Mouse (Mus musculus) heart, adult 10 weeks (tissue): ENCODE data around the gene Fam162a. TPM values are rescaled to one million over a fixed set of nuclear protein-coding genes. Genes with fewer than 3 reads are reported as not detected.

Experiments
- polyA plus RNA-seq: library from polyadenylated mRNA; stranded (reverse); fragments of 350-450 nt; fragmentation: Illumina TruSeq; extraction: RNeasy Lipid Tissue Mini Kit (QIAGEN cat#74804); gene quantifications from one replicate; pipeline ENCODE4 v1.2.3, GENCODE M21; 2014; ENCODE audit warnings: low read depth, low replicate concordance

The Fam162a gene
- 263 TPM for polyA plus RNA-seq

DNA sequence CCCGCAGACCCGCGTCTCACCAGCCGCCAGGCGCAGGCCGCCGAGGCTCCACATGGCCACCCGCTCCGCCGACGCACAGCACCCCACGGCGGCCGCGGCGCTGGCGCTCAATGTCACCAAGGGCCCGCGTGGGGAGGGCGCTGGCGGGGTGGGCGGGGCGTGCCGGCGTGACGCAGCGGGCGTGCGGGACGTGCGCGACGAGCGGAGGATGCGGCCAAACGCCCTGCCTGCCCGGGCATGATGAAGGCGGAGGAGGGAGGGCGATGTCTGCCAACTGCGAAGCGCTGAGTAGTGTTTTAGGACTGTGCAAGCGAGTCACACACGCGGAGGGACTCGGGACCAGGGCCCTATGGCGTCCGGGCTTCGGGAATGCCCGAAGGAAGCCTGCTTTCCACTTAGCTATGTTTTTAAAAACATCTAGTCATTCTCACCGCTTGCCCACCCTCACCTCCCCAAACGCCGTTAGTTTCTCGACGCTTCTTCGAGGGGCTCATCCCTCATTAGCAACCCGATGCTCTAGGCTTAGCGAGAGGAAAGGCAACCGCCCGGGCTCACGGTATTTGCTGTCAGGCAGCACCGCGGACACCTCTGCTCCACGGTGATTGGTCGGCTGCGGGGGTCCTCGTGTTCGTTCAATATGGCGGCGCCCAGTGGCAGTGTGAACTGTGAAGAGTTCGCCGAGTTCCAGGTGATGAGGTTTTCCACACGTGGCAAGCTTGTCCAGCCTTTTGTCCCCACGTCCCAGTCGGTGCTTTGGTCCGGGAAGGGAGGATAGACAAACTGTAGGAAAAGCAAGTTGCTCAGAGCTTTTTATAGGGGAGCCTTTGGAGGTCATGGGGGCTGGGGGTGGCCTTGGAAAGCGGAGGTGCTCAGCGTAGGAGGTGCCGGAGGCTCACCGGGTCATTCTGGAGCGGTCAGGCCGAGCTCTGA, at the start of gene Fam162a, which contains the start of gene Ccdc58:
TSS of gene Fam162a (minus strand) at position 145 of the 930 bp plus-strand sequence.
TSS of gene Ccdc58 (plus strand) at position 236 of the 930 bp plus-strand sequence.

DNA sequence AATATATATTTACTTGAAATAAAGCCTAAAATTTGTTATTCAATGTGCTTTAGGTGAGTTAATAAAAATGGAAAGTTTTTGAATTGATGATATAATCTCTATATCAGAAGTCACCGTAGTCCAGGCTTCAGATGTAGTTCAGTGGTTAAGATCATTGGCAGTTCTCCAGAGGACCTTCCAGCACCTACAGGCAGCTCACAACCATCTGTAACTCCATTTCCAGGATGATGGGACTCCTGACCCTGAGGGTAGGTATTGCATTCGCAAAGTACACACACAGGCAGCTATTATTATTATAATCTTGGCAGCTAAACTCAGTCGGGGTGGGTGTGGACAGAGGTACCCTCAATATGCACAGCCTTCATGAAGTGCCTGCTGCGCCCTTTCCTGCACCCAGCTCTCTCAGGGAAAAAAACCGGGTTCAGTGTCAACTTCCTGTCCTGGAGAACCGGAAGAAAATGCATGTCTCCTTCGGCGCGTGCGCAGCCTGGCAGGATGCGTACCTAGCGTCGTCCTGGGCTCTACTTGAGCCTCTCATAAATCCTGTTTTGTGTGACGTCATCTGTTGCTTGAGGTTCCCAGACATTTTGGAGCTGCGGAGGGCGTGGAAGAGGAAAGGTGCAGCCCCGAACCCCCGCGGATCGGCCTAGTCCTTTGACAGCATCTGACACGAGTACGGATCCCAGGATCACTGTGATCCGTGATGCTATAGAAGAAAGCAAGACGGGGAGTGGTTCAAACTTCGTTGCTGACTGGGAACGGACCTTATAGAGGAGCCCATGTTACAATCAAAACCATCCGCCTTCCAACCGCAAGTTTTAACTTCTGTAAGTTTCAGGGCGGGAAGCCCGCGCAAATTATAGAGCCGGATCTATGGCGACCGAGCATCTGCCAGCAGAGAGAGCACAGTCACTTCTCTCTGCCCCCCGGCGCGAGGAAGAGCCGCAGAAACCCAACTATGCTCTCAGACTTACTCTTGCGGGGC, 30.5 kb downstream of the Fam162a start, which contains the start of gene Wdr5b:
TSS of gene Wdr5b (plus strand) at position 551 of the 985 bp plus-strand sequence.

Other genes starting within 250 kb of the Fam162a start
- gene Parp14, start 200.1 kb downstream of the Fam162a start, polyA plus RNA-seq, result 10.8 TPM
- gene Parp9, start 133.1 kb downstream of the Fam162a start, polyA plus RNA-seq, result 17.0 TPM
- 9.0 TPM for gene Dtx3l, start 132.4 kb downstream of the Fam162a start, polyA plus RNA-seq
- 63.8 TPM for gene Kpna1, start 92.8 kb downstream of the Fam162a start, polyA plus RNA-seq
- 5.3 TPM for gene Wdr5b, start 30.4 kb downstream of the Fam162a start, polyA plus RNA-seq
- gene Ccdc58, start 91 bp upstream of the Fam162a start, polyA plus RNA-seq, result 34.3 TPM
- not detected for gene Csta1, start 59.6 kb upstream of the Fam162a start, polyA plus RNA-seq
- not detected for gene Stfa2l1, start 85.2 kb upstream of the Fam162a start, polyA plus RNA-seq
- gene Gm5483, start 112.6 kb upstream of the Fam162a start, polyA plus RNA-seq, result not detected
- gene Gm5416, start 138.8 kb upstream of the Fam162a start, polyA plus RNA-seq, result not detected
- gene 2010005H15Rik, start 149.9 kb upstream of the Fam162a start, polyA plus RNA-seq, result not detected
- gene Stfa1, start 205.4 kb upstream of the Fam162a start, polyA plus RNA-seq, result not detected